Mouse (Mus musculus) olfactory bulb, adult 2 months (tissue): ENCODE results near the gene Nr1h3.

Experiments
- CTCF ChIP-seq: fragments of 200-500 bp; IDR thresholded peaks from 2 replicates; pipeline ENCODE4 v1.5.1; 2012; ENCODE audit warnings: low read depth, mild to moderate bottlenecking, low read length, moderate library complexity; ENCODE audit not compliant: insufficient read depth
- POLR2A ChIP-seq: fragments of 200-500 bp; IDR thresholded peaks from 2 replicates; pipeline ENCODE4 v1.6.1; 2012; ENCODE audit warnings: mild to moderate bottlenecking, low read depth, low read length, moderate library complexity; ENCODE audit not compliant: insufficient read depth

GRCm38 (mm10) chr2:91182016-91182404 lies 20.6 kb downstream of the Nr1h3 start:
- TF ChIP-seq CTCF: no peak
- TF ChIP-seq POLR2A: no peak
